Mouse (Mus musculus): Measurements from ENCODE around the gene Fndc5.

DNA sequence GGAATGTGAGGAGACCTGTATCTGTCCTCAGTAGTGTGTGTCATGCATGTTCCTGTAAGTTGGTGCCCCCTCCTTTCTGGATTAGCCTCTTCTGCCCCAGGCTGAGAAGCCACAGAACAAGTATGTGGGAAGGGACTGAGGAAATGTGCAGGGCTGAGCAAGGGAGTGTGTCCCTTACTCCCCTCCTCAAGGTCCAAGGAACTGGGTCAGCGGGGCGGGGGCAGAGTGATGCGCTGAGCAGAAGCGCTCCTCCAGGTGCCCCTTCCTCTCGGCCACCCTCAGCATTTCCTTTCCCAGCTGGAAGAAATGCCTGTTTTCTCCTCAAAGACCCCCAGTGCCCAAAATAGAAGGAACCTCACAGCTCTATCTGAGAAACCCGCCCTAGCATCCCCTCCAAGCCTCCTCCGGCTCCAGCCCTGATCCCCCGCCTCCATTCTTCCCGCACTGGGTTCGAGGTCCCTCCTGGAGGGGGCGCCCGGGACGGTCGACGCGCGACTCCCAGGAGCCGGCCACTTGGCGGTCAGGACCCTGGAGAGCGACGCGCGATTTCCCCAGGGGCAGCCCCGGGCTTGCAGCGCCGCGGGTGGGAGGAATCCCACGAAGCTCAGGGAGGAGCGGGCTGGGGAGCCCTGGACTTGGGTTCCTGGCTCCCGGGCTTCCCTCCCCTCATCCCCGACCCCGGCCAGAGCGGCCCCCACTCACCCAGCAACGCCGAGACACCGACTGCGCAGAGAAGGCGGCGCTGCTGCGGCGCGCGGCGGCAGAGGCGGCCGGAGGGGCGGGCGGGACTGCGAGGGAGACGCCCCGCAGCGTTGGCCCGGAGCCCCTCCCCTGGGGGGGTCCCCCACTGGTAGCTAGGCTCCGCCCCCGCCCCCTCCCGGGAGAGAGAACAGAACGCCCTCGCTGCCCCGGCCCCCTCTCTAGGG, 16.0 kb upstream of the Fndc5 start:
- 0 out of 2 replicates have a peak, but pooled peaks have one; percentile 11 for TF ChIP-seq CTCF (IDR thresholded peaks at IDR 0.05; ENCODE audit: extremely low read depth, insufficient read length, insufficient replicate concordance, low read depth, low read length)
- TF ChIP-seq POLR2A (IDR thresholded peaks at IDR 0.05; ENCODE audit: low read depth, low read length): no peak

All from small intestine, adult 2 months (tissue).